Mouse (Mus musculus) heart, embryonic 13.5 days (tissue): Measurements from ENCODE around the gene Rmdn3. TPM values are rescaled to one million over a fixed set of nuclear protein-coding genes. Genes with fewer than 3 reads are reported as not detected.

Experiments
- ATAC-seq: fragments of 200-750 bp; cut with Nextera tagmentation; 2 replicates; pipeline ENCODE4 v1.8.0; 2017; ENCODE audit warnings: moderate TSS enrichment; ENCODE audit not compliant: insufficient number of reproducible peaks, low FRiP score, low TSS enrichment; ENCODE audit errors: extremely low read depth
- H3K27ac ChIP-seq: fragments of 300-500 bp; sonication (generic); replicated peaks from 2 replicates; pipeline ENCODE4 v1.5.1; 2015; ENCODE audit warnings: moderate library complexity, mild to moderate bottlenecking, inconsistent platforms
- H3K27me3 ChIP-seq: fragments of 300-500 bp; sonication (generic); replicated peaks from 2 replicates; pipeline ENCODE4 v1.6.1; 2015; ENCODE audit warnings: mild to moderate bottlenecking, inconsistent platforms
- H3K36me3 ChIP-seq: fragments of 300-500 bp; sonication (generic); 2 replicates; pipeline ENCODE4 v1.6.1; 2015; ENCODE audit warnings: mild to moderate bottlenecking, inconsistent platforms
- H3K4me1 ChIP-seq: fragments of 300-500 bp; sonication (generic); 2 replicates; pipeline ENCODE4 v1.6.1; 2015; ENCODE audit warnings: inconsistent platforms
- H3K4me2 ChIP-seq: fragments of 300-500 bp; sonication (generic); 2 replicates; pipeline ENCODE4 v1.6.1; 2015; ENCODE audit warnings: inconsistent platforms, mild to moderate bottlenecking, moderate library complexity
- H3K4me3 ChIP-seq: fragments of 300-500 bp; sonication (generic); 2 replicates; pipeline ENCODE4 v1.5.1; 2015; ENCODE audit warnings: moderate library complexity, mild to moderate bottlenecking, inconsistent platforms
- H3K9ac ChIP-seq: fragments of 300-500 bp; sonication (generic); 2 replicates; pipeline ENCODE4 v1.6.1; 2015; ENCODE audit warnings: inconsistent platforms, mild to moderate bottlenecking, moderate library complexity
- H3K9me3 ChIP-seq: fragments of 300-500 bp; sonication (generic); 2 replicates; pipeline ENCODE4 v1.6.1; 2016; ENCODE audit warnings: inconsistent platforms
- WGBS: fragments of 180-500 bp; shearing (Covaris S2); methylation state at CpG from one replicate; pipeline ENCODE4 v1.1.7; 2015; ENCODE audit warnings: mixed read lengths; 5-methylcytosine and 5-hydroxymethylcytosine counted together
- polyA plus RNA-seq: library from polyadenylated mRNA; unstranded; fragments of >200 nt; fragmentation: Nextera tagmentation; extraction: Ambion mirVana; gene quantifications from 2 replicates; pipeline ENCODE4 v1.2.1, GENCODE M21; 2015

Rmdn3 gene
- polyA plus RNA-seq, 1 experiment from 2014 or later: 23.3 TPM

- ATAC-seq: no peak
- peaks cover 3% of the 10 kb centered on the region; the same call in 1 of the 2 replicates for H3K9me3 ChIP-seq
- no peaks in the 10 kb centered on the region for H3K27me3 ChIP-seq
- H3K36me3 ChIP-seq: peaks cover 98% of the 10 kb centered on the region
- peaks cover 2% of the 10 kb centered on the region for H3K4me1 ChIP-seq
- no peak overlapping the region for H3K27ac ChIP-seq
- H3K9ac ChIP-seq: no peak overlapping the region
- no peak overlapping the region for H3K4me3 ChIP-seq
- no peak overlapping the region for H3K4me2 ChIP-seq
- 72% methylated on average over 22 of the region's 22 CpGs for WGBS
Measured at GRCm38 (mm10) chr2:119147160-119147678, 9.6 kb downstream of the Rmdn3 start.

DNA sequence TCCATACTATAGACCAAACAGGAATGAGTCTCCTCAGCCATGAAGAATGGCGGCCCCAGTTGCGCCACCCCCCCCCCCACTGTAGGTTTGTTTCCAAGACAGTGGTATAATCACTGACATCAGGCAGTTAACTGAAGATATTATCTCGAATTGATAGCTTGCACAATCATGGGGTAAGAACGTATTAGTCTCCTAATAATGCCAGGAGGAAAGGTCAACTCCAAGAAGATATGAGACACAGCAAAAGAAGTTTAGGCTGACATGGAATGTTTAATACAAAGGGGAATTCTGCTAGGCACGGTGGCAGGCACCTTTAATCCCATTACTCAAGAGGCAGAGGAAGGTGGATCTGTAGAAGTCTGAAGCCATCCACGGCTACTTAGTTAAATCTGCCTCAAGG, 10.4 kb downstream of the Rmdn3 start:
- peaks cover 98% of the 10 kb centered on the region for H3K36me3 ChIP-seq
- no peak overlapping the region for H3K9ac ChIP-seq
- no peak for ATAC-seq
- H3K27ac ChIP-seq: no peak overlapping the region
- no peaks in the 10 kb centered on the region for H3K4me1 ChIP-seq
- H3K9me3 ChIP-seq: peaks cover 3% of the 10 kb centered on the region; the same call in 1 of the 2 replicates
- no peak overlapping the region for H3K4me3 ChIP-seq
- H3K27me3 ChIP-seq: no peaks in the 10 kb centered on the region
- 83% methylated on average over 6 of the region's 6 CpGs for WGBS
- no peak overlapping the region for H3K4me2 ChIP-seq

GRCm38 (mm10) chr2:119145199-119145598, 11.6 kb downstream of the Rmdn3 start:
- no peaks in the 10 kb centered on the region for H3K4me1 ChIP-seq
- WGBS: 87% methylated on average over 2 of the region's 2 CpGs
- no peaks in the 10 kb centered on the region for H3K27me3 ChIP-seq
- no peak overlapping the region for H3K27ac ChIP-seq
- H3K4me2 ChIP-seq: no peak overlapping the region
- no peak overlapping the region for H3K9ac ChIP-seq
- ATAC-seq: no peak
- peaks cover 98% of the 10 kb centered on the region for H3K36me3 ChIP-seq
- peaks cover 3% of the 10 kb centered on the region; the same call in 1 of the 2 replicates for H3K9me3 ChIP-seq
- H3K4me3 ChIP-seq: no peak overlapping the region

- Histone ChIP-seq H3K36me3 (peaks cover 96% of the 10 kb centered on the region), H3K9ac (no peak overlapping the region)
- ATAC-seq: no peak
Measured at GRCm38 (mm10) chr2:119136346-119136898, 20.4 kb downstream of the Rmdn3 start.

DNA sequence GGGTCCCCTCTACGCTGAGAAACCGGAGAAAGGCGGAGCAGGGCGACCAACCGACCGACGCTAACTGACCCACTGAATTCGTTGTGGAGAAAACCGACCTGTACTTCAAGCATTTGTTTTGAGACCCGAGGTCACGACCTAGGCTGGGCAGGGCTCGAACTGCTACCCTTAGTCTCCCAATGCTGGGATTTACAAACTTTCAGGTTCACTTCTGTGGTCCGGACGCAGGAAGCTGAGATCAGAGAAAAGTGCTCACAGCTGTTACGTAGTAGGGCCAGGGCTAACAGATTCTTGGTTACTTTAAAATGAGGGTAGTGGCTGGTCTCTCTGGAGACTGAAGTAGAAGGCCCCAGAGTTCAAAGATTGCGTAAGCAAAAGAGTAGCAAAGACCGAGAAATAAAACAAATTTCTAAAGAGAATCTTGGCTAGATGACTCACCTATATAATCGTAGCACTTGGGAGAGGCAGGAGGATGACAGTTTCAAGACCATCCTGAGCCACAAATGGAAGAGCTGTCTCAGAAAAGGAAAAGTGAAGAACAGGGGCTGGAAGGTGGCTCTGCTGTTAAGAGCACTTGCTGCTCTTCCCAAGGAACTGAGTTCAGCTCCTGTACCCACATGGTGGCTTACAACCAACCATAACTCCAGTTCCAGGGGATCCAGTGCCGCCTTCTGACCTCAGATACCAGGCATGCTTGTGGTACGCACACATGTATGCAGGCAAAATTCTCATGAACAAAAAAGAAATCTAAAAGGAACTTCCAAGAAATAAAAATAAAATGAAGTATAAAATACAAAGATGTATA, 43.5 kb downstream of the Rmdn3 start:
- no peak for ATAC-seq
- H3K9me3 ChIP-seq: no peaks in the 10 kb centered on the region
- peaks cover 17% of the 10 kb centered on the region for H3K4me1 ChIP-seq
- WGBS: 11% methylated on average over 20 of the region's 20 CpGs
- H3K36me3 ChIP-seq: peaks cover 30% of the 10 kb centered on the region
- H3K4me3 ChIP-seq: peak overlapping the region; percentile 83
- peak overlapping the region; percentile 98 for H3K4me2 ChIP-seq
- H3K9ac ChIP-seq: peak overlapping the region; percentile 86
- H3K27ac ChIP-seq: peak overlapping the region; percentile 93
- H3K27me3 ChIP-seq: no peaks in the 10 kb centered on the region

More at GRCm38 (mm10) chr2:119136346-119136898, 20.4 kb downstream of the Rmdn3 start:
- no peak overlapping the region for H3K4me2 ChIP-seq
- WGBS: 27% methylated on average over 5 of the region's 5 CpGs
- no peak overlapping the region for H3K27ac ChIP-seq
- H3K4me1 ChIP-seq: peaks cover 5% of the 10 kb centered on the region; the same call in 1 of the 2 replicates
- no peaks in the 10 kb centered on the region for H3K27me3 ChIP-seq
- H3K9me3 ChIP-seq: no peaks in the 10 kb centered on the region
- no peak overlapping the region for H3K4me3 ChIP-seq

DNA sequence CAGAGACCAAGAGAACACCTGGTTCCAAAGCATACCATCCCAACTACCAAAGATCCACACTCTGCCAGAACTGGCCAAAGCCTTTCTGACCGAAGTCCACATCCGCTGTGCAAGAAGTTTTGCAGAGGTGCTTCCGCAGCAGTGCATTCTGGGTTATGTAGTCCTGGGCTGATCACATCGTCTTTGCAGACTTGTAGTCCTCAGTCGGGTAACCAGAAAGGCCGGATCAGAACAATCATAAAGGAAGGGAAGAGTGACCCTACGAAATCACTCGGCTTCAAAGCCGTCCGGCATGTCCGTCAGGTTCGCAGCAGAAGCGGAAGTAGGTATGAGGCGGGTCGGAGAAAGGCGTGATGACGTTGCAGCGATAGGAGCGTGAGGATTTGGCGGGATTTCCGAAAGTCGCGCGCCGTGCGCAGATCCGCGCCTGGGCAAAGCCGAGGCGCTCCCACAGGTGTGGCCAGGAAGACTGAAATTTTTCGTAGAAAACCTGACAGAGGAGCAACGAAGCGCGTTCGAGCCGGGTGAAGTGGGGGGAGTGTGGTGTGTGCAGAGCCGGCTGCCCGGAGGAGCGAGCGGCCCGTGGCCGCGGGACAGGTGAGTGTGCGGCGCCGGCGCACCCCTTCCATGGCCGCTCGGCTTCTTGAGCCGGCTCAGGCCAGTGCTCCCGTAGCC, 44.3 kb downstream of the Rmdn3 start, which contains the start of gene Rad51:
Gene Rad51 (plus strand): TSS at position 356 of the 675 bp plus-strand sequence.
- peak; percentile 78 for ATAC-seq
- Histone ChIP-seq H3K9me3 (no peaks in the 10 kb centered on the region), H3K9ac (peak within 1 kb of the TSS; percentile 86), H3K4me3 (peak within 1 kb of the TSS; percentile 83), H3K4me2 (peak within 1 kb of the TSS; percentile 98), H3K4me1 (peaks cover 17% of the 10 kb centered on the region), H3K27ac (peak within 1 kb of the TSS; percentile 93), H3K36me3 (peaks cover 30% of the 10 kb centered on the region), H3K27me3 (no peaks in the 10 kb centered on the region)
- WGBS: under 1% methylated on average over 51 of the region's 51 CpGs

DNA sequence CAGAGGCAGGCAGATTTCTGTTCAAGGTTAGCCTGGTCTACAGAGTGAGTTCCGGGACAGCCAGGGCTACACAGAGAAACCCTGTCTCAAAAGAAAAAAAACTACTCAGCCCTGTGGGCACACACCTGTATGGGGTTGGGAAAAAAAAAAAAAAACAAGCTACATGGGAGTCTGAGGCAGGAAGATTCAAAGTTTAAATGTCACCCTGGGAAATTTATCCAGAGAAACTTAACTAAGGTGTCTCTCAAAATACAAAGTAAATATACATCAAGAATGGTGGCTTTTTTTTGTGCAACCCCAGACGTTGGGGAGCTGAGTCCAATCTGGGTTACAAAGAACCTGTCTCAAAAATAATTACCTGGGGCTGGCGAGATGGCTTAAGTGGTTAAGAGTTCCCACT, 45.8 kb downstream of the Rmdn3 start:
- Histone ChIP-seq H3K4me1 (peaks cover 17% of the 10 kb centered on the region), H3K36me3 (peaks cover 30% of the 10 kb centered on the region), H3K4me3 (no peak overlapping the region), H3K4me2 (no peak overlapping the region), H3K27me3 (no peaks in the 10 kb centered on the region), H3K27ac (no peak overlapping the region), H3K9ac (no peak overlapping the region), H3K9me3 (no peaks in the 10 kb centered on the region)
- WGBS: 89% methylated on average over 3 of the region's 3 CpGs
- ATAC-seq: no peak

DNA sequence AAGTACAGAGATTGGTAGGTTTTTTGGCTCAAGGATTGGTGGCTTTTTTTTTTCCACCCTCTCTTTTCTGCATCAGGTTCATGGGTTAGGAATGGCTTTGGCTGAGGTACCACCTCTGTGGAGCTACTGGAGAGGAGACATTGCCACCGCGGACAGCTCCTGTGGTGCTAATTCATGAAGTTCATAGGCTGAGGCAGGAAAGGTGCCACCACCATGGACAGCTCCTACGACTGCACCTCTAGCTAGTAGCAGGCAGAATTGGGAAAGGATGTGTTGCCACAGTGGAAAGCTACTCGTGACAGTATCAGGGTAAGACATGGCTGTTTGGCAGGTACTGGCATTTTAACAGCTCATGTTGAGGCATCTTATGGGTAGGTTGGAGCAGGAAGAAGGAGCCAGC, 48.3 kb downstream of the Rmdn3 start:
- no peak overlapping the region for H3K9ac ChIP-seq
- H3K4me1 ChIP-seq: peaks cover 9% of the 10 kb centered on the region
- no peak overlapping the region for H3K4me3 ChIP-seq
- no peak for ATAC-seq
- 38% methylated on average over 4 of the region's 4 CpGs for WGBS
- H3K27ac ChIP-seq: no peak overlapping the region
- H3K4me2 ChIP-seq: no peak overlapping the region
- no peaks in the 10 kb centered on the region for H3K9me3 ChIP-seq
- H3K36me3 ChIP-seq: peaks cover 38% of the 10 kb centered on the region
- no peaks in the 10 kb centered on the region for H3K27me3 ChIP-seq

GRCm38 (mm10) chr2:119106583-119106982, 50.3 kb downstream of the Rmdn3 start:
- Histone ChIP-seq H3K9ac (no peak overlapping the region), H3K9me3 (no peaks in the 10 kb centered on the region), H3K4me3 (no peak overlapping the region), H3K27ac (no peak overlapping the region), H3K4me1 (0 out of 2 replicates have a peak, but pooled peaks cover under 1% of the 10 kb centered on the region), H3K27me3 (no peaks in the 10 kb centered on the region), H3K4me2 (no peak overlapping the region), H3K36me3 (peaks cover 58% of the 10 kb centered on the region)
- ATAC-seq: no peak
- WGBS: 77% methylated on average over 5 of the region's 5 CpGs

- no peak overlapping the region for H3K4me3 ChIP-seq
- no peaks in the 10 kb centered on the region for H3K9me3 ChIP-seq
- no peak overlapping the region for H3K4me2 ChIP-seq
- no peak for ATAC-seq
- no peaks in the 10 kb centered on the region for H3K27me3 ChIP-seq
- no peak overlapping the region for H3K9ac ChIP-seq
- H3K4me1 ChIP-seq: no peaks in the 10 kb centered on the region
- peaks cover 68% of the 10 kb centered on the region for H3K36me3 ChIP-seq
- no peak overlapping the region for H3K27ac ChIP-seq
Measured at GRCm38 (mm10) chr2:119101552-119101951, 55.3 kb downstream of the Rmdn3 start.
